Mouse (Mus musculus): Measurements from ENCODE around the gene Optc. TPM values are rescaled to one million over a fixed set of nuclear protein-coding genes. Genes with fewer than 3 reads are reported as not detected.

The Optc gene
- 1 to 10 TPM in 1 of 2 experiments, under 1 TPM in 1; 0.94 to 1.1 TPM for total RNA-seq (2021)
- long read RNA-seq, partial matches to known transcripts: 0 of 1 reads
- long read RNA-seq, other reads (novel, unspliced or antisense): 0 of 1 reads

- peak; percentile 69 to 72 for DNase-seq (ENCODE audit: low spot score in 2 of 2)
These were observed at the start of gene Optc for GRCm38 (mm10) chr1:133907949-133908658. TSS of gene Optc (minus strand) at chr1:133907999.

DNA sequence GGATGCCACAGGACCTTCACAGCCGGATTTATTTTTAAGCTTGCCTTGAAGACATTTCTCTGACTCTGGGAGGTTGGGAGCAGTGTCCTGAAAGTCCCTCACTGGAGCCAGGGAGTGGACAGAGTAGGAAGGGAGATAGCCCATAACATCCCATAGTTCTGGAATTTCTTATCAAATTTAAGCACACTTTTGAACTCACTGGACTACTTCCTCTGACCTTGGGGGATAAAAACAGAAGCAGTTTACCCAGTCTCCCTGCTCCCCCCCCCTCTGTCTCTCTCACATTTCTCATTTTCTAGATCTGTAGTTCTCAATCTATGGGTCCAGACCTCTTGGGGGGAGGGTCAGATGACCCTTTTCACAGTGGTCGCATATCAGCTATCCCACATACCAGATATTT is 46.2 kb upstream of the Optc start:
- DNase-seq (ENCODE audit: low spot score in 2 of 2): no peak

DNA sequence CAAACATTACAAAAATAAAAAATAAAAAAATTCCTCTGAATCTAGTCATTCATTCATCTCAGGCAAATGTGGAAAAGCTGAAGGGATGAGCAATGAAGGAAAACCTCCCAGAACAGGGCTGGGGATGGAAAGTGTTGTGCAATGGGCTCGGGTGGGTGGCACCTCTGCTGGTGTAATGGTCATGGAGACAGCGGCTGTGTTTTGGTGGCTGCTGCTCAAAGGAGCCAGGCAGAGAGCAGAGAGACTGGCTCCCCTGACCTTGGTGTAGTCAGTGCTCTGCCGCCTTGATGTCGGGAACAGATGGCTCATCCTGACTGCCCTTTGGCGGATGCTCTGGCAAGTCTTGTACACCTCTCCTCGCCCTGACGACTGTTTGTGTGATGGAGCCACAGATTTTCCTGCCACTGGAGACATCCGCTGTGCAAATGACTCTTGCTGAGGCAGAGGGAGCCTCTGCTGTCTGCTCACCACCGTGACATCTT is 45.5 kb upstream of the Optc start:
- peak in 1 of 2 experiments; percentile 14 for DNase-seq (ENCODE audit: low spot score in 2 of 2)

- no peak for DNase-seq (ENCODE audit: low spot score in 2 of 2)
These were observed 43.8 kb upstream of the Optc start for GRCm38 (mm10) chr1:133951598-133951997.

- DNase-seq (ENCODE audit: low spot score in 2 of 2): no peak
These were observed 42.4 kb upstream of the Optc start for GRCm38 (mm10) chr1:133950061-133950782.

DNA sequence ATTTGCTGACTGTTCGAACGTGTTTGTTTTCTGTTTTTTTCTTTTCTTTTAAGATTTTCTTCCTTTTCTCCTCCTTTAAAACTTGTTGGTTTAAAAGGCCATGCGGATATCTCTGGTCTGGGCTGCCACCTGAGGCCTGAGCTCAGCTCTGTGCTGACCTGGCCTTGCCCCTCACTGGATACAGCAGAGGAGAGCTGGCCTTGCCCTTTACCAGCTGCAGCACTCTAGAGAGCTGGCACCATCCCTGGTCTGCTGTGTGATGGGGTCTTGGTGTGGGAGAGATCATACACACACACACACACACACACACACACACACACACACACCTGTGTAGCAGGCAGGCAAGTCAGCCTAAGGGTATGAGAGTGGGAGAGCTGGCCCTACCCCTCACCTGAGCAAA is 37.3 kb upstream of the Optc start:
- DNase-seq (ENCODE audit: low spot score in 2 of 2): no peak

GRCm38 (mm10) chr1:133941904-133942303 is 34.1 kb upstream of the Optc start:
- no peak for DNase-seq (ENCODE audit: low spot score in 2 of 2)

- DNase-seq (ENCODE audit: low spot score in 2 of 2): no peak
These were observed 33.5 kb upstream of the Optc start for GRCm38 (mm10) chr1:133941158-133941860.

DNA sequence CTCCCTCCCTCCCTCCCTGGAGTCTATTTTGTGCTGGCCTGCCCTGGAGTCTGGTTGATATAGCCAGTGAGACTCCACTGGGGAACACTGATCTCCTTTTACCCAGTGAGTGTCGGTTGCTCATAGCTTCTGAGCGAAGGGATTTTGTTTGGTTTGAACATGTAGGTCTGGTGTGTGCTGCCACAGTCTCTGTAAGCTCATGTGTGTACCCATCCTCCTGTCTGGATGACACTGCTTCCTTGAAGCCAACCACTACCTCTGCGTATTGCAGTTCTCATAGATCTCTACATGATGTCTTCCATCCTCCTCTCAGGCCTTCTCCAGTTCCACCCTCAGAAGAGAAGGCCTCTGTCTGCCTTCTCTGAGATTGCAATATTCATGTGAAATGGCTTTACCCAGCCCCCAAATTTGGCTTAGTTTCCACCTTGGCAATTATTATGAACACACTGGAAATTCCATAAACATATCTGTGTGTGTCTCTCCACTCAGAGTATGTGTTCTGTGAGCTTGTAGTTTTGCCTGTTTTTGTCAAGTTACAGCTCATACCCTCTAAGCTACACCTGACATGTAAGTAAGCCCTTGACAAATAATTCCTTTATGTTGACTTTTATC is 32.8 kb upstream of the Optc start:
- DNase-seq (ENCODE audit: low spot score in 2 of 2): no peak

DNA sequence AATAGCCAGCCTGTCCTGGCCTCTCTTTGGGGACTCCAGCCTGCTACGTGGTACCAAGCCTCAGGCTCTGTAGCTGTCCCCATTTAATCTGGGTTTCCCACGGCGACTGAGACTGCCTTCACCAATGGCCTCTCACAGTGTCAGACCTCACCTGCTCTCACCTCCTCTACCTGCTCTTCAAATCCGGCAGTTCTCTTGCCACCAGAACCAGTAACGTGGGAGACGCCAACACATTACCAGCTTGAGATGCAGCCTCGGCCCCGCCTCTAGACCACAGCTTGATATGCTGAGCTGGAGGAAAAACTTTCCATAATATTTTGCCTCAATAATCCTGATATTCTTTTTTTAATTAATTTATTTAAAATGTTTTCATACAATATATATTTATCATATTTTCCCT is 31.9 kb upstream of the Optc start:
- no peak for DNase-seq (ENCODE audit: low spot score in 2 of 2)

GRCm38 (mm10) chr1:133936169-133936568 is 28.4 kb upstream of the Optc start:
- no peak for DNase-seq (ENCODE audit: low spot score in 2 of 2)

DNA sequence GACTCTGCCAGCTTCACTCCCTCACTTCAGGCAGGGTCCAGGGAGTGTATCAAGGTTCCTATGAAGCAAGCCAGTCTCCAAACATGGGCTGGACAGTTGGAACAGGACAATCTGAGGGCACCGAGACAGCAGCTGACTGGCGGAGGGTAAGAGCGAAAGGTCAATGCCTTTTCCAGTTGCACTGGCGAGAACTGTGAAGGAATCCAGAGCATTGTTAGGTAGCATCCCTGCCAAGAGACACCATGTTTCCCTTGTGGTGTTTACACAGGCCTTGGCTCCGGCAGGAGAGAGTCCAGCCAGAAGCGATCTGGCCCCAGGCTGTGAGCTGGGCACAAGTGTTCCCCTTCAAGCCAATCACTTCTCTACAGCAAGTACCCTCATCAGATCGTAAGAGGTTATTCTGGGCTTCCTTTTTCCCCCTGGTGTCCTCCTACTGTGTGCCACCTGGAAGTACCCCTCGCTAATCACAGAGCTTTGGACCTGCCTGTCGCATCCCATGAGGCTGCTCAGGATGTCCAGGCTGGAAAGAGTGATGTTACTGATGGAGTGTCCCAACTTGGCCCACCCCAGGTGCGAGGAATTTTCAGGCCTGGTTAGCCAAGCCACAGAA is 26.7 kb upstream of the Optc start:
- no peak for DNase-seq (ENCODE audit: low spot score in 2 of 2)

DNA sequence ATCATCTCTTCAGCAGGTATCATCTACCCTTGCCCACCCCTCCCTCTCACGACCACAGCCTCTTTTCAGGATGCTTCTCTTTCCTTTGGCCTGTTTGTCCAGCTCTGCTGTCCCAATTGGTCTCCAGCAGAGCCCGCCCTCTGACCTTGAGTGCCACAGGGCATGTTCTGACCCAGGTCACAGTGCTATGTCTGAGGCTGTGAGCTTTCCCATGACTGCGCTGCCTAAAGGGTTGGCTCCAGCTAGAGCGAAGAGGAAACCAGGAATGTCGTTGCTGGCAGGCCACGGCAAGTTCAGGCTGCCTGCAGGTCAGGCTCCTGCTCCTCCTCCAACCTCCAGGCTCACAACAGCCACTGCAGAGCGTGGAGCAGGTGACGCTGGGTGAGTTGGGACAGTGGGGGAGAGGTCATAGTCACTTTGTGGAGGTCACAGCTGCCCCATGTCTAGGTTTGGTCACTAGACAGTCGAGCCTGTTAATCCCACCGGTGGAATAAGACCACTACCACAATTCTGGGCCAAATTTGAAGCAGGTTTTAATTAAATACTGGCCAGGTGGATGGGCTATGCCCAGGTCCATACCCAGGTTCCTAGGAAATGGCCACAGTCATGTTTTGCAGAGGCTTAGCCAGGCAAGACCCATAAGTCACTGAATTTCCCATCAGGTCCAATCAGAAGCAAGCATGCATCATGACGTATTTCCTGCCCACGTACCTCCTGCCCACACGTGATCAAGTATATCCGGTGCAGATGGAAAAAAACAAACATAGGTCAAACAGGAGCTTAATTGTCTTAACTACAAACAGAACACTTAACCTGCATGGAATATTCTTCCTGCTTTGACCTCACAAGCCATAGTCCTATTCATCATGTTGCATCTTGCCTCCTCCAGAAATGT is 25.7 kb upstream of the Optc start:
- DNase-seq (ENCODE audit: low spot score in 2 of 2): no peak

- DNase-seq (ENCODE audit: low spot score in 2 of 2): no peak
These were observed 22.2 kb upstream of the Optc start for GRCm38 (mm10) chr1:133929980-133930379.

- no peak for DNase-seq (ENCODE audit: low spot score in 2 of 2)
These were observed 17.4 kb upstream of the Optc start for GRCm38 (mm10) chr1:133925223-133925622.

DNA sequence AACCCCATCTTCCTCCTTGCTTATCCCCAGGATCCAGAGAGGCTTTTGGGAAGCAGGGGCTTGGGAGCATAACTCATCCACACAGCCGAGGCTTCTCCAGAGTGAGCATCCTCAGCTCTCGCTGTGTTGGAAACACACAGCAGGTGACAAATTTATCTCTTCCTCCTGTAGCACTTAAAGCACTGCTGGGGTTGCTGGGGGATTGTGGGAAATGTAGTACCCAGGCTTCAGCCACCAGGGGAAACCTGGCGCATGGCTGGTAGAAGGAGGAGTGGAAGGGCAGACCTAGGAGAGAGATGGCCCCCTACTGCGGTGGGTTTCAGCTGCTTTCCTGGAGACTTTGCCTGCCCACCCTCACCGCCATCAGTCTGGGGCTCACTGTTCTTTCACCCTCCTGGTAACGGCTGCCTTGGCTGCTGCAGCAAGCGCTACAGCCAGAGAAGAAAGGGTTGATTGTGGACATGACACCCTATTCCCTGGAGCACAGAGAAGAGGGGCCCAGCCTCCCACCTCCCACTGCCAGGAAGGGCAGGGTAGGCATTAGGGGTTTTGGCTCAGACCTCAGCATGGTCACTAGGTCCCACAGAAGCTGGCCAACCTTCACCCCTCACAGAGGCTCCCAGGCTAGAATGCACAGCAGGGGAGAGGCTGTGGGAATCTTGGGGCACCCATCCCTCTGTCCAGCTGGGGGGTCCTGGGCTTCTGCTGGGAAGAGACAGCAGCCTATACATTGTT is 16.5 kb upstream of the Optc start:
- DNase-seq (ENCODE audit: low spot score in 2 of 2): peak; percentile 41 to 61

GRCm38 (mm10) chr1:133923071-133923470 is 15.3 kb upstream of the Optc start:
- no peak for DNase-seq (ENCODE audit: low spot score in 2 of 2)

- DNase-seq (ENCODE audit: low spot score in 2 of 2): no peak
These were observed 13.5 kb upstream of the Optc start, which contains the start of gene Prelp for GRCm38 (mm10) chr1:133921304-133921751. TSS of gene Prelp (minus strand) at chr1:133921414.

DNA sequence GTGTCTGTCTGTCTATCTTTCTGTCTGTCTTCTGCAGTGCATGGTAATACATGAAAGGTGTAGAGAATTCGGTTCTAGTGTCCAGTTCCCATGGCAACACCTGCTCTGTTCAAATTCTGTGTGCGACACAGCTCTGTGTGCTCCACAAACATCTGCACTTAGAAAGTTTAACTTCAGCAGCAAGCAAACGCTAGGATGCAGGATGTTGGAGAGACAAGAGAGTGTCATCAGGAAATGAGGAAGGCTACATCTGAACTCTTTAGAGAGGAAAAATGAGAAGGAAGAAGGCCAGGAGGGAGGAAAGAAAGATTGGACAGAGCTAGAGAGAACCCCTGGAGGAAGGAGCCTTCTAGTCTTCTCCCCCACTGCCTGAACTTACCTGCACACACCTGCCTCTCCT is 13.1 kb upstream of the Optc start:
- no peak for DNase-seq (ENCODE audit: low spot score in 2 of 2)

Measured in layer of hippocampus, postnatal 10 days (tissue).